Mouse (Mus musculus) forebrain, embryonic 11.5 days (tissue): ENCODE results near the gene R3hdm2. TPM values are rescaled to one million over a fixed set of nuclear protein-coding genes. Genes with fewer than 3 reads are reported as not detected.

Experiments used
- ATAC-seq: fragments of 200-750 bp; cut with Nextera tagmentation; replicated peaks from 2 replicates; pipeline ENCODE4 v1.8.0; 2017; ENCODE audit warnings: moderate TSS enrichment; ENCODE audit not compliant: low FRiP score
- DNase-seq: peaks from one replicate; pipeline ENCODE4 v3.0.0-alpha.2; 2017; ENCODE audit warnings: low spot score
- H3K27ac ChIP-seq: fragments of 300-500 bp; sonication (generic); 2 replicates; pipeline ENCODE4 v1.5.1; 2014; ENCODE audit warnings: low read depth, low read length
- H3K27me3 ChIP-seq: fragments of 300-500 bp; sonication (generic); 2 replicates; pipeline ENCODE4 v1.6.1; 2014; ENCODE audit warnings: mild to moderate bottlenecking, low read length, mixed read lengths; ENCODE audit not compliant: control insufficient read depth, insufficient read depth
- H3K36me3 ChIP-seq: fragments of 300-500 bp; sonication (generic); 2 replicates; pipeline ENCODE4 v1.6.1; 2014; ENCODE audit warnings: mild to moderate bottlenecking, low read length, moderate library complexity, mixed read lengths; ENCODE audit not compliant: control insufficient read depth, insufficient read depth
- H3K4me1 ChIP-seq: fragments of 300-500 bp; sonication (generic); replicated peaks from 2 replicates; pipeline ENCODE4 v1.6.1; 2014; ENCODE audit warnings: low read length, mixed read lengths; ENCODE audit not compliant: control insufficient read depth, insufficient read depth
- H3K4me2 ChIP-seq: fragments of 300-500 bp; sonication (generic); 2 replicates; pipeline ENCODE4 v1.6.1; 2014; ENCODE audit warnings: low read depth, mild to moderate bottlenecking, low read length, moderate library complexity, mixed read lengths; ENCODE audit not compliant: severe bottlenecking
- H3K4me3 ChIP-seq: fragments of 300-500 bp; sonication (generic); 2 replicates; pipeline ENCODE4 v1.5.1; 2014; ENCODE audit warnings: low read depth, low read length
- H3K9ac ChIP-seq: fragments of 300-500 bp; sonication (generic); 2 replicates; pipeline ENCODE4 v1.6.1; 2014; ENCODE audit warnings: low read length
- H3K9me3 ChIP-seq: fragments of 300-500 bp; sonication (generic); 2 replicates; pipeline ENCODE4 v1.6.1; 2016; ENCODE audit warnings: low read length, mixed read lengths; ENCODE audit not compliant: control insufficient read depth
- WGBS: fragments of 180-500 bp; shearing (Covaris S2); extraction: QIAGEN DNeasy Blood & Tissue Kit; methylation state at CpG from one replicate; pipeline ENCODE4 v1.1.7; 2014; 5-methylcytosine and 5-hydroxymethylcytosine counted together
- polyA plus RNA-seq: library from polyadenylated mRNA; unstranded; fragments of >200 nt; fragmentation: Nextera tagmentation; extraction: Ambion mirVana; gene quantifications from 2 replicates; pipeline ENCODE4 v1.2.1, GENCODE M21; 2014

The R3hdm2 gene
- polyA plus RNA-seq, 1 experiment from 2014 or later, result 44.6 TPM

- Histone ChIP-seq H3K27me3 (peaks cover 3% of the 10 kb centered on the region; the same call in 1 of the 2 replicates), H3K27ac (peak overlapping the region; percentile 72), H3K9ac (peak overlapping the region; percentile 49), H3K4me2 (peak overlapping the region; percentile 77), H3K4me1 (peaks cover 8% of the 10 kb centered on the region; the same call in 1 of the 2 replicates), H3K9me3 (no peaks in the 10 kb centered on the region), H3K36me3 (no peaks in the 10 kb centered on the region), H3K4me3 (peak overlapping the region; percentile 34)
- peak; percentile 90 for DNase-seq
- WGBS, result under 1% methylated on average over 40 of the region's 42 CpGs
- ATAC-seq, result peak; percentile 59
Measured at GRCm38 (mm10) chr10:127339683-127340576, 40.2 kb upstream of the R3hdm2 start.

GRCm38 (mm10) chr10:127340577-127341359, 39.4 kb upstream of the R3hdm2 start:
- Histone ChIP-seq H3K9ac (peak overlapping the region; percentile 1; the same call in 1 of the 2 replicates), H3K4me2 (peak overlapping the region; percentile 77), H3K4me3 (peak overlapping the region; percentile 34), H3K27ac (peak overlapping the region; percentile 20; the same call in 1 of the 2 replicates), H3K27me3 (peaks cover 3% of the 10 kb centered on the region; the same call in 1 of the 2 replicates), H3K36me3 (no peaks in the 10 kb centered on the region), H3K4me1 (peaks cover 8% of the 10 kb centered on the region; the same call in 1 of the 2 replicates), H3K9me3 (no peaks in the 10 kb centered on the region)
- DNase-seq, result peak; percentile 82
- ATAC-seq, result peak; percentile 36
- 1% methylated on average over 27 of the region's 27 CpGs for WGBS

GRCm38 (mm10) chr10:127341360-127341690, 38.8 kb upstream of the R3hdm2 start:
- H3K9ac ChIP-seq, result peak overlapping the region; percentile 43
- 2% methylated on average over 9 of the region's 11 CpGs for WGBS
- peaks cover 8% of the 10 kb centered on the region; the same call in 1 of the 2 replicates for H3K4me1 ChIP-seq
- no peaks in the 10 kb centered on the region for H3K9me3 ChIP-seq
- DNase-seq (peak; percentile 79), ATAC-seq (peak; percentile 34; the same call in 1 of the 2 replicates)
- H3K36me3 ChIP-seq, result no peaks in the 10 kb centered on the region
- H3K4me2 ChIP-seq, result peak overlapping the region; percentile 77
- H3K4me3 ChIP-seq, result peak overlapping the region; percentile 34
- peak overlapping the region; percentile 62 for H3K27ac ChIP-seq
- peaks cover 3% of the 10 kb centered on the region; the same call in 1 of the 2 replicates for H3K27me3 ChIP-seq

- Histone ChIP-seq H3K27me3 (peaks cover 3% of the 10 kb centered on the region; the same call in 1 of the 2 replicates), H3K4me3 (peak within 1 kb of the TSS; percentile 34), H3K9me3 (no peaks in the 10 kb centered on the region), H3K9ac (peak within 1 kb of the TSS; percentile 43), H3K36me3 (no peaks in the 10 kb centered on the region), H3K4me1 (peaks cover 8% of the 10 kb centered on the region; the same call in 1 of the 2 replicates), H3K27ac (peak within 1 kb of the TSS; percentile 62), H3K4me2 (peak within 1 kb of the TSS; percentile 77)
- ATAC-seq (peak; percentile 63), DNase-seq (peak; percentile 92)
- under 1% methylated on average over 29 of the region's 29 CpGs for WGBS
Measured at GRCm38 (mm10) chr10:127341891-127342639, 38.1 kb upstream of the R3hdm2 start, which contains the start of gene Gli1. Gene Gli1 (minus strand): TSS chr10:127341974.

- Histone ChIP-seq H3K4me2 (no peak overlapping the region), H3K4me3 (no peak overlapping the region), H3K9ac (no peak overlapping the region), H3K27ac (no peak overlapping the region), H3K36me3 (no peaks in the 10 kb centered on the region), H3K4me1 (peaks cover 8% of the 10 kb centered on the region; the same call in 1 of the 2 replicates), H3K9me3 (no peaks in the 10 kb centered on the region), H3K27me3 (peaks cover 3% of the 10 kb centered on the region; the same call in 1 of the 2 replicates)
- 82% methylated on average over 3 of the region's 3 CpGs for WGBS
- ATAC-seq (no peak), DNase-seq (peak; percentile 46)
Measured at GRCm38 (mm10) chr10:127343029-127343428, 37.1 kb upstream of the R3hdm2 start.

GRCm38 (mm10) chr10:127346173-127346572, 34.0 kb upstream of the R3hdm2 start:
- no peak for DNase-seq
- Histone ChIP-seq H3K4me3 (no peak overlapping the region), H3K4me2 (no peak overlapping the region), H3K36me3 (no peaks in the 10 kb centered on the region), H3K9ac (no peak overlapping the region), H3K27ac (no peak overlapping the region), H3K4me1 (peaks cover 6% of the 10 kb centered on the region; the same call in 1 of the 2 replicates), H3K27me3 (peaks cover 3% of the 10 kb centered on the region; the same call in 1 of the 2 replicates), H3K9me3 (no peaks in the 10 kb centered on the region)
- ATAC-seq, result no peak
- WGBS, result 83% methylated on average over 3 of the region's 3 CpGs

GRCm38 (mm10) chr10:127348957-127349356, 31.2 kb upstream of the R3hdm2 start:
- H3K4me1 ChIP-seq, result peaks cover 2% of the 10 kb centered on the region; the same call in 1 of the 2 replicates
- H3K9ac ChIP-seq, result no peak overlapping the region
- ATAC-seq (no peak), DNase-seq (no peak)
- H3K27ac ChIP-seq, result no peak overlapping the region
- WGBS, result 72% methylated on average over 4 of the region's 4 CpGs
- H3K4me3 ChIP-seq, result no peak overlapping the region
- no peaks in the 10 kb centered on the region for H3K27me3 ChIP-seq
- no peaks in the 10 kb centered on the region for H3K36me3 ChIP-seq
- no peaks in the 10 kb centered on the region for H3K9me3 ChIP-seq
- H3K4me2 ChIP-seq, result no peak overlapping the region
